Mouse (Mus musculus) cerebellum, adult 9-11 months (tissue): ENCODE data around the gene D1Ertd622e.

Experiments used
- DNase-seq: peaks from one replicate; pipeline ENCODE4 v3.0.0; 2022

Gene D1Ertd622e

GRCm38 (mm10) chr1:97661406-97662241 lies at the start of gene D1Ertd622e:
TSS of gene D1Ertd622e (minus strand) at chr1:97662074.
- peak; percentile 91 for DNase-seq

GRCm38 (mm10) chr1:97710520-97710919 lies 48.6 kb upstream of the D1Ertd622e start:
- DNase-seq, result no peak

DNA sequence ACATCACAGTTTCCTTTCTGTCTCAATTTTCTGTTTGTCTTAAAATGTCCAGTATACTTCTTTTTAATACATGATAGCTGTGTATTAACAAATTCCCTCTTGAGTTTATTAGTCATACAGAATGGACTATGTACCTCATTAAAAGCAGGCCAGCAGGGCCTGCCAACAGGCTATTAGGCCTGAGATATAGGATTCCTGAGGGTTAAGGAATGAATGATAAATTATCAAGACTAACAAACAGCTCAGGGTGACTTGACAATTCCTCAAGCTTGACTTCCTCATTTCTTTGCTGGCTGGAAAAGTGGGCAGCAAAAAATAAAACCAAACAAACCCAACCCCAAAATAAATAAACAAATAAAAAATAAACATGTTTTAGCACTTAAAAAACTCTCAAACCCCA lies 43.5 kb upstream of the D1Ertd622e start:
- no peak for DNase-seq

DNA sequence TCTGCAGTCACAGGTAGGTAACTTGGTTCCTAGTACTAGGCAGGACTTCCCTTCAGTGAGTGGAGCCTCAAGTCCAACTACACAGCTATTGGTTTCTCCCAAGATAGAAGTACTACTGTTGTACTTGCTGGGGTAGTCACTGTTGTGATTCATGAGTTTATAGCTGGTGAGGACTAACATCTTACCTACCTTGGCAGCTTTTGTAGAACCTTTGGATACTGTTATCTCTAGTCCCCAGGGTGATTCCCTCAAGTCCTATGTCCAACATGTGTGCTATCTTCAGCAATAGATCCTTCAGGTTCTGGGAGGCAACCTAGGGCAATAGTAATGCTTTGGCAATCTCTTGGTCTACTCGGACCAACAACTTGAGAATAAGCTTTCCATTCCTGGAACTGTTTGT lies 42.8 kb upstream of the D1Ertd622e start:
- DNase-seq, result no peak

DNA sequence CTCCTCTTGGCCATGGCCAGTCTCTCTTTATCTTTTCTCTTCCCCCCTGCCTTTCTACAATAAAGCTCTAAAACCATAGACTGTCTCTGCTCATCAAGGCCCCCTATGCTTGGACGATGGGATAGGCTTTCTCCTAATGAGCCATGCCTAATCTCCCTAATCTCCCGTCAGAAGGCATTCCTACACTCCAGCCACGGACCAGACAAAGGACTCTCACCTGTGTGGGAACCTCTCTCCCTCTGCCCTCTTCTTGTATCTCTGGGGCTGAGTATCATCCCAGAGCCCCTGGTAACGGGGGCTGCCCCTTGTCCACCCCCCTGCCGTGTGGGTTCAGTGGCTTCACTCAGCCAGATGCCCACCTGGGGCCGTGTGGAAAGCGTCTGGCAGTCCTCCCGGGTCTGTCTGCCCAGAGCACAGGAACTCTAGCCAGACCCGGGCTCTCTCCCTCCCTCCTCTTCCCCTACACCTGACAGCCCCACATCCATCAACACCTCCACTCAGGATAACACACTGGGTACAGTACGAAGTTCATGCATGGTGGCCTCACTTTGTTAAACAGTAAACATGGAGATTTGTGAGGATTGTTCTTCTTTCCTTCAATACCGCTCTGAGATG lies 37.2 kb upstream of the D1Ertd622e start:
- DNase-seq, result no peak

- DNase-seq, result no peak
Measured at GRCm38 (mm10) chr1:97697273-97697672, 35.4 kb upstream of the D1Ertd622e start.

GRCm38 (mm10) chr1:97693825-97694224 lies 32.0 kb upstream of the D1Ertd622e start:
- no peak for DNase-seq

GRCm38 (mm10) chr1:97688756-97689155 lies 26.9 kb upstream of the D1Ertd622e start:
- no peak for DNase-seq

DNA sequence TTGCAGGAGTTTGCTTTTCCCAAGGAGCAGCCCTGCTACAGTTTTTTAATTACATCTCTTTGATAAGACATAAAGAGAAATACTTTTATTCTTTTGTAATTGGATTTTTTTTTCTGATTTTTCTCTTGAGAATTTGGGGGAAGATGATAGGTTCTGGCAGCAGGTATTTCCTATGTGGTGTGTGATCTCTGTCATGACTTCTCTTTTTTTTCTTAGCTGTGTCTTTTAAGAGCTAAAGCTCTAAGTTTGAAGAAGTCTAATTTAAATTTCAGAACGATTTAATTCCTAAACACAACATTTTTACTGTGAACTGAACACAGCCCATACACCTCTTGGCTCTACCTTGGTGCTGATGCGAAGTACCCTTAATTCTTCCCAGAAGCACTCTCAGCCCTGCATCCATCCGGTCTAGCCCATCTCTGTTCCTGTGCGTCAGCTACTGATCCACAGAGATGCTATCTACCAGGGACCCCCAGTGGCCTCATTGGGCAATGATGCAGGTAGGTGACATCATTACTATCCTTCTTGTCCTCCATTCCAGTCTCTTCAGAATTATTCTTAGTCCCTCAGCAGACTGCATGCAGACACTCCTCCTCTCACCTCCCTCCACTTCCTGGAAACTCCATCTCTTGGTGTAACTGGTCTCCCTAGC lies 14.8 kb upstream of the D1Ertd622e start:
- no peak for DNase-seq

GRCm38 (mm10) chr1:97676115-97676514 lies 14.2 kb upstream of the D1Ertd622e start:
- no peak for DNase-seq

GRCm38 (mm10) chr1:97672849-97673248 lies 11.0 kb upstream of the D1Ertd622e start:
- no peak for DNase-seq

GRCm38 (mm10) chr1:97667288-97667687 lies 5.4 kb upstream of the D1Ertd622e start:
- DNase-seq, result no peak

DNA sequence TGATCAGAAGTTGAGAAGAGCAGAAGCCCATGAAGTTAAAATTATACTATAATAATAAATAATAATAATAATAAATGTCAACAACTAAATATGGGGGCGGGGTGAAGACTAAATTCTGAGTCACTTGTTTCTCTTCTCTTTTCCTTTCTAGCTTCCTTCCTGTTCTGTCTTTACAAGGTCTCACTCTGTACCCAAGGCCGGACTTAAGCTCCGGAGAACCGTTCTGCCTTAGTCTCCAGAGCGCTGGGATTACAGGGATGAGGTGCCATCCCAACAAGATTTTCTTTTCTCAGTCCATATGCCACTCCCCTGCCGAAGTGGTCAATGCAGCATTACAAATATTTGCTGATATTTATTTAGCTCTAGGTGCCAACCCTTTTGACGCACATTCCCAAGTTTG lies 450 bp upstream of the D1Ertd622e start:
- no peak for DNase-seq

- peak; percentile 85 for DNase-seq
Measured at GRCm38 (mm10) chr1:97660687-97661405, 1.0 kb downstream of the D1Ertd622e start.

GRCm38 (mm10) chr1:97659405-97659804 lies 2.5 kb downstream of the D1Ertd622e start:
- no peak for DNase-seq

DNA sequence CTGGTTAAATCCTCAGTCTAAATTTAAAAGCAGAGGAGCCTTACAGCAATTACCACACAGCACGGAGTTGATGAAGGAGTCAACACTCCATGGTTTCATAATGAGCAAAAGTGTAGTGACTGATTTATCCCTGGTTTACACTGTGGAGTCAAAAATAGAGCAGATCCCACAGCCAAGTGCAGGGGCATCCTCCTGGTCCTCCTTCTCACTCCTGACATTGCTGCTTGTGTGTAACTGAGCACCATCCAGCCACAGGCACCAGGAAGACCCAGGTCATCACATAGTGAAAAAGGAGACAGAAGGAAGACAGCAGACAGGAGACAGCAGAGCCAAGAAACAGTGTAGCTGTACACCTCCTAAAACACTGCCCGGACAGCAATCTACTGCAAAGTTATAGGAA lies 4.1 kb downstream of the D1Ertd622e start:
- no peak for DNase-seq

GRCm38 (mm10) chr1:97657201-97657600 lies 4.7 kb downstream of the D1Ertd622e start:
- DNase-seq, result no peak

DNA sequence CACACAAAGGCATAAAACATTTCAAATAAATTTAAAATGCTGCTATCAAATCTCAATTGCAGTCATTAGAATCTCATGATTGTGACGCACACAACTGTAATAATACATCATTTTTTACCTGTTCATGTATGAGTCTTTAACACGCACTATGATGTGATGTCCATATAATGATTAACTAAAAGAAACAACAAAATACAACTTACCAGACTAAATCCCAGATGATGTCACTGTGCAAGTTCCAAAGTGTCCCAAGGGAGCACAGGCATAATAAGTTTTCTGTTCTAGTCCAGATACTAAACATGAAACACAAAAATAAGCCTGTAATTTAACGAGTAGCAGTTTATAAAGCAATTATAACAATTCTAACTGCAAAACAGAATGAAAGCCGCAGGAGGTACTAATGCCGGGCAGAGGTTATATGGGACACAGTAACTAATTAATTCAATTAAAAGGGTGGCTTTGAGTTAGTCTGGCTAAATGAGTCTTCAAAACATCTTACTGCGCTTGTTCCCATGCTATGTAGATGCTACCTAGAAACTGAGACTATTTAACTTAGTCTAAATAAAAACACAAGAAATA lies 7.4 kb downstream of the D1Ertd622e start:
- no peak for DNase-seq

- DNase-seq, result no peak
Measured at GRCm38 (mm10) chr1:97650553-97651123, 11.2 kb downstream of the D1Ertd622e start.

GRCm38 (mm10) chr1:97650072-97650471 lies 11.8 kb downstream of the D1Ertd622e start:
- no peak for DNase-seq

DNA sequence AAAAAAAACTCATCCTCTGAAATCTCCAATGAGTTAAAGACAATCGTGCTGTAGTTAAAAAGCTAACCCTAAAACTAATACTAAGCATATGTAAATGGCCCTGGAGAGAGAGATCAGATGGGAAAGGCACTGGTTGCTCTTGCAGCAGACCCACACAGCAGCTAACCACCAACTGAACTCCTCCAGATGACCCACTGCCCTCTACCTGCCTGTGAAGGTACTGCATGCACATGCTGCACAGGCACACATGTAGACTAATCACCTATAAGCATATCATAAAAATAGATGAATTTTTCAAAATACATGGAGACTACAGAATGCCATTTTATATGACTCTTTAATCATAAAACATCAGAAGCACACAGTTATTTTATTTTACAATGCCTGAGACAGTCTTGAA lies 14.8 kb downstream of the D1Ertd622e start:
- DNase-seq, result no peak

- no peak for DNase-seq
Measured at GRCm38 (mm10) chr1:97634104-97634503, 27.8 kb downstream of the D1Ertd622e start.
